12 mouse cellular contexts compared by ENCODE assay signal in genomic region chr8:87752710-87753109, GRCm38 (mm10).
A peak's percentile ranks its signal among the peaks of the same experiment; 100 is the strongest.
DNase-seq lines count a peak whose midpoint lies in the region; ATAC-seq lines count a peak whose summit lies in the region.
"Had no signal": no experiment of that assay in that cellular context is flagged by ENCODE, and none has a peak within 500 bp of the region (broad histone marks: within the 10 kb centered on the region; RNA-seq: fewer than 3 reads in every experiment).

No protein-coding gene starts in this region.

- no peak overlapping the region for H3K9ac ChIP-seq in midbrain, embryonic 16.5 days (ENCODE audit: low read depth, low read length)
- no peak overlapping the region for H3K9ac ChIP-seq in limb, embryonic 12.5 days (replicated peaks)

- peaks cover 14% of the 10 kb centered on the region for H3K36me3 ChIP-seq in midbrain, embryonic 10.5 days
- H3K36me3 ChIP-seq in midbrain, embryonic 16.5 days (ENCODE audit: control insufficient read depth, insufficient read depth, low read length) = no peaks in the 10 kb centered on the region
- peaks cover 6% of the 10 kb centered on the region; the same call in 1 of the 2 replicates for H3K36me3 ChIP-seq in limb, embryonic 12.5 days
- H3K36me3 ChIP-seq: G1E had no signal

- 92% methylated on average over 13 of the region's 13 CpGs for WGBS in midbrain, embryonic 10.5 days
- 65% methylated on average over 13 of the region's 13 CpGs for WGBS in midbrain, embryonic 16.5 days
- 15% methylated on average over 13 of the region's 13 CpGs for WGBS in limb, embryonic 12.5 days

- 0 out of 2 replicates have a peak overlapping the region, but pooled peaks have one; percentile 14 for H3K27ac ChIP-seq in midbrain, embryonic 10.5 days (replicated peaks)
- no peak overlapping the region for H3K27ac ChIP-seq in midbrain, embryonic 16.5 days (ENCODE audit: low read length)
- H3K27ac ChIP-seq in limb, embryonic 12.5 days = peak overlapping the region; percentile 59; the same call in 1 of the 2 replicates
- H3K27ac ChIP-seq: heart, adult 2 months; kidney, postnatal 0 days had no signal

- no peak for DNase-seq in midbrain, embryonic 10.5 days (ENCODE audit: low spot score)
- DNase-seq in embryo, embryonic 10.5 days (ENCODE audit: low spot score) = peak; percentile 61
- peak; percentile 46 for DNase-seq in retina, postnatal 1 day
- no peak for DNase-seq in heart, adult 9 months (ENCODE audit: low spot score in 2 of 2)
- DNase-seq: heart, adult 2 months; liver; thymus, postnatal 36 days had no signal

- H3K27me3 ChIP-seq in midbrain, embryonic 10.5 days (ENCODE audit: low read depth, poor library complexity, severe bottlenecking) = no peaks in the 10 kb centered on the region
- no peaks in the 10 kb centered on the region for H3K27me3 ChIP-seq in midbrain, embryonic 16.5 days (ENCODE audit: control insufficient read depth, insufficient read depth, low read depth, low read length)
- H3K27me3 ChIP-seq in limb, embryonic 12.5 days = no peaks in the 10 kb centered on the region

- no peaks in the 10 kb centered on the region for H3K9me3 ChIP-seq in midbrain, embryonic 10.5 days (replicated peaks)
- no peaks in the 10 kb centered on the region for H3K9me3 ChIP-seq in midbrain, embryonic 16.5 days (replicated peaks; ENCODE audit: control insufficient read depth, low read length, poor library complexity, severe bottlenecking)
- no peaks in the 10 kb centered on the region for H3K9me3 ChIP-seq in limb, embryonic 12.5 days

- H3K4me2 ChIP-seq in midbrain, embryonic 16.5 days (ENCODE audit: low read length) = no peak overlapping the region
- H3K4me2 ChIP-seq in limb, embryonic 12.5 days = peak overlapping the region; percentile 23; the same call in 1 of the 2 replicates

- H3K4me3 ChIP-seq in midbrain, embryonic 10.5 days = no peak overlapping the region
- H3K4me3 ChIP-seq in midbrain, embryonic 16.5 days (ENCODE audit: low read depth, low read length) = no peak overlapping the region
- H3K4me3 ChIP-seq in limb, embryonic 12.5 days (replicated peaks) = no peak overlapping the region
- H3K4me3 ChIP-seq: heart, adult 2 months had no signal

- H3K4me1 ChIP-seq in midbrain, embryonic 10.5 days = peaks cover 41% of the 10 kb centered on the region
- peaks cover 19% of the 10 kb centered on the region for H3K4me1 ChIP-seq in midbrain, embryonic 16.5 days (ENCODE audit: control insufficient read depth, insufficient read depth, low read length)
- H3K4me1 ChIP-seq in limb, embryonic 12.5 days (replicated peaks) = peaks cover 50% of the 10 kb centered on the region

- no peak for ATAC-seq in midbrain, embryonic 16.5 days
- peak; percentile 69; the same call in 1 of the 2 replicates for ATAC-seq in limb, embryonic 12.5 days (ENCODE audit: insufficient number of reproducible peaks, insufficient read depth, low FRiP score, low TSS enrichment, low read depth)
- ATAC-seq in cerebellum, adult (ENCODE audit: insufficient number of reproducible peaks, low FRiP score, low TSS enrichment) = no peak

Comparison
In these comparisons a context has a peak if more than half of its experiments do, and no peak if none do; other contexts are left out.
1. DNase-seq: peak in embryo, embryonic 10.5 days (single experiment) and retina, postnatal 1 day (single experiment); none in midbrain, embryonic 10.5 days (single experiment) and heart, adult 9 months (0 of 2).